ENCODE assay signal across 34 mouse cellular contexts in the genomic region with DNA sequence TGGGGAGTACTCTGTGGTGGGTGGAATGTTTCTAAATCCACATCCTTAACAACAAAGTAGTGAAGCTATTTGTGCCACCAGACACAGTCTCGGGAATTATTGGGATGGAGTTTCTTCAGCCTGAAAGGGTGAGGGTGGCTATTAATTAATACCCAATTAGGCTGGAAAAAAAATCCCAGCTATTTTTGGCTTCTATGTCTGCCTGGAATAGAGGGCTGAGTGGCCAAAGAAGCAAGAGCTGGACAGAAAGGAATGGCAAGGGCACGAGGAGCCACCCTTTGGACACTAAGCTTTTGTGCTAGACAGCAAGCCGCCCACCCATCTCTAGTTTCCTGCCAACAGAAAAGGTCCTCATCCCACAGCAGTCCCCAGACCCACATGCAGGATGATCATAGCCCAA.
"Had no signal": no experiment of that assay in that cellular context is flagged by ENCODE, and none has a peak within 500 bp of the region (broad histone marks: within the 10 kb centered on the region; RNA-seq: fewer than 3 reads in every experiment).

No protein-coding gene starts in this region.

- H3K27me3 ChIP-seq: heart, embryonic 12.5 days; heart, embryonic 13.5 days; heart, embryonic 15.5 days; hindbrain, embryonic 12.5 days; hindbrain, embryonic 13.5 days; hindbrain, embryonic 15.5 days; intestine, embryonic 15.5 days; kidney, embryonic 15.5 days had no signal

- H3K4me2 ChIP-seq: heart, embryonic 11.5 days; heart, embryonic 12.5 days; heart, embryonic 13.5 days; heart, embryonic 15.5 days; hindbrain, embryonic 12.5 days; hindbrain, embryonic 13.5 days; hindbrain, embryonic 14.5 days; hindbrain, embryonic 15.5 days; intestine, embryonic 15.5 days; kidney, embryonic 15.5 days had no signal

- DNase-seq: heart, postnatal 10 days; heart, postnatal 14 days; heart, postnatal 36 days; heart, postnatal 4 days; kidney, adult 11 months; kidney, adult 18-20 months; kidney, adult 2 months; kidney, adult 8-10 months; kidney, adult 9 months; kidney, postnatal 10 days; kidney, postnatal 14 days; kidney, postnatal 25 days; kidney, postnatal 36 days; kidney, postnatal 4 days; layer of hippocampus, adult 9-11 months; layer of hippocampus, postnatal 36 days had no signal

- ATAC-seq: hindbrain, embryonic 16.5 days; hindbrain, postnatal 0 days; inflammation-experienced regulatory T-cells, adult 6 months; intestine, embryonic 15.5 days; intestine, embryonic 16.5 days; intestine, postnatal 0 days had no signal

- H3K36me3 ChIP-seq: heart, embryonic 10.5 days; heart, embryonic 12.5 days; heart, embryonic 13.5 days; heart, embryonic 15.5 days; hindbrain, embryonic 10.5 days; hindbrain, embryonic 12.5 days; hindbrain, embryonic 13.5 days; hindbrain, embryonic 15.5 days; intestine, embryonic 15.5 days; kidney, embryonic 15.5 days had no signal

- H3K4me3 ChIP-seq: heart, embryonic 10.5 days; heart, embryonic 12.5 days; heart, embryonic 13.5 days; heart, embryonic 15.5 days; hindbrain, embryonic 10.5 days; hindbrain, embryonic 12.5 days; hindbrain, embryonic 13.5 days; hindbrain, embryonic 15.5 days; intestine, embryonic 15.5 days; kidney, embryonic 15.5 days; layer of hippocampus, adult 2 months had no signal
